Mouse (Mus musculus) CD4-positive naive resting alpha-beta T cell, adult 76 days (primary cell): Measurements from ENCODE around the gene Ugt2b36. TPM values are rescaled to one million over a fixed set of nuclear protein-coding genes. Genes with fewer than 3 reads are reported as not detected.

Experiments
- total RNA-seq: library from RNA; stranded (reverse); gene quantifications from one replicate; pipeline ENCODE4 v1.2.4, GENCODE M21; 2023

Gene Ugt2b36
- not detected for total RNA-seq

DNA sequence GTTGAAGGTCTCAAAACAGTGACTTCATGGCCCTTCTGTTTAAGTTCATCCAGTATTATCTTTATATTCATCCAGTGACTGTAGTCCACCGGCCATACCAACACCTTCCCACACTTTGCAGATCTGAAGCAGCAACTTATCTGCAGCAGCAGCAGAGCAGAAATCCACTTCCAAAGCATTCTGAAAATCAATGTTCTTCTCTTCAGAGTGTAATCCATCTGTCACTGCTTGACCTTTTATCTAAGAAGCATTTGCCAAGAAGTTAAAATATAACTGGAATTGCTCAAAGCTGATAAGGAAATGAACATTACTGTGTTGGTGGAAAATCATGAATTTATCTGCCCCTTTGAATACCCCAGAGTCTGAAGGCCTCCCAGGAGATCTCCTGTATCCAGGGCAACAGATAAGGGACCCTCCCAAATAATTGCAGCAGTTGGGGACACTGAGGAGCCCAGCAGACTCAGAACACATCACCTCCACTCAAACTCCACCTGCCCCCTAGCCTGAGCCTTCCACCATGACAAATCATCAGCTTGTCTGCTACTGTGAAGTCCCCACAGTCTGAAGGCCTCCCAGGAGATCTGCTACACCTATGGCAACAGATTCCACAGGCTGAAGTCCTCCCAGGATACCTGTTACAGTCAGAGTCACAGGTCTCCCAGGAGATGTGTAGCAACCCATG is at the start of gene Ugt2b36:
TSS of gene Ugt2b36 (minus strand) at position 210 of the 682 bp plus-strand sequence.

DNA sequence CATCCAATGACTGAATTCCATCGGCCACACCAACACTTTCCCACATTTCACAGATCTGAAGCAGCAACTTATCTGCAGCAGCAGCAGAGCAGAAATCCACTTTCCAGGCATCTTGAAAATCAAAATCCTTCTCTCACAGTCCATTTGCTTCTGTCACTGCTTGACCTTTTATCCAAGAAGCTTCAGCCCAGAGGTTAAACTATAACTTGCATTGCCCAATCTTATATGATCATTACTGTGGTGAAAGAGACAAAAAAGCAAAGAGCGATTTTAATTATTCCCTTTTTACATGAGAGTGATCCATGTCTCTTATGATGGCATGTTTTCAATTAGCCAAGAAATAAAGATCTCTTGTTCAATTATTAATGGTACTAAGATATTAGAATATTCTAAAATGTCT is 47.8 kb upstream of the Ugt2b36 start, which contains the start of gene Ugt2b5:
TSS of gene Ugt2b5 (minus strand) at position 123 of the 400 bp plus-strand sequence.

Other genes starting within 250 kb of the Ugt2b36 start
- not detected for gene Ugt2b34, start 185.6 kb downstream of the Ugt2b36 start, total RNA-seq
- gene Ugt2b1, start 166.0 kb downstream of the Ugt2b36 start, total RNA-seq, result not detected
- not detected for gene Ugt2b35, start 91.7 kb downstream of the Ugt2b36 start, total RNA-seq
- gene Ugt2b5, start 47.8 kb upstream of the Ugt2b36 start, total RNA-seq, result not detected
- gene Ugt2b37, start 162.2 kb upstream of the Ugt2b36 start, total RNA-seq, result not detected
- not detected for gene Ugt2a3, start 244.6 kb upstream of the Ugt2b36 start, total RNA-seq